Mouse (Mus musculus) embryo, embryonic 11.5 days (tissue): Measurements from ENCODE around the gene Gcgr.
A peak's percentile ranks its signal among the peaks of the same experiment; 100 is the strongest.
"Not testable (repeated sequence)": the region's sequence is repeated elsewhere in the genome, so short reads cannot be mapped to it uniquely, and the experiment has no call there.

ENCODE experiments used
- DNase-seq: peaks from one replicate; pipeline ENCODE4 v3.0.0-alpha.2; 2012; ENCODE audit warnings: low read depth, low spot score

Gcgr gene

GRCm38 (mm10) chr11:120571754-120572416 is 41.4 kb downstream of the Gcgr start:
- DNase-seq, result no peak

DNA sequence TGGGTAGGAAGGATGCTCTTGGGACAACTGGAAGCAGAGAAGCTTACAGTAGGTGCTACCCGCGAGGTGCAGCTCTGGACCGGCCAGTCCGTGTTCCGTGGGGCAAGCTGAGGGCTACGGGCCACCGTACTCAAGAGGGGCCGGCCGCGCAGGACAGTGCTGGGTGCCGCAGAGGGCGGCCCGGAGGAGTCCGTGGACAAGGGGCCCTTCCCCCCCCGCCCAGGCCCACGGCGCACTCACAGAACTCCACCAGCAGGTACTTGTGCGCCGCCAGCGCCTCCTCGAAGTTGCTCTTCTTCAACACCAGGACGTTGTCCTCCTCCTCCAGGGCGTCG is 41.9 kb downstream of the Gcgr start:
- no peak for DNase-seq

DNA sequence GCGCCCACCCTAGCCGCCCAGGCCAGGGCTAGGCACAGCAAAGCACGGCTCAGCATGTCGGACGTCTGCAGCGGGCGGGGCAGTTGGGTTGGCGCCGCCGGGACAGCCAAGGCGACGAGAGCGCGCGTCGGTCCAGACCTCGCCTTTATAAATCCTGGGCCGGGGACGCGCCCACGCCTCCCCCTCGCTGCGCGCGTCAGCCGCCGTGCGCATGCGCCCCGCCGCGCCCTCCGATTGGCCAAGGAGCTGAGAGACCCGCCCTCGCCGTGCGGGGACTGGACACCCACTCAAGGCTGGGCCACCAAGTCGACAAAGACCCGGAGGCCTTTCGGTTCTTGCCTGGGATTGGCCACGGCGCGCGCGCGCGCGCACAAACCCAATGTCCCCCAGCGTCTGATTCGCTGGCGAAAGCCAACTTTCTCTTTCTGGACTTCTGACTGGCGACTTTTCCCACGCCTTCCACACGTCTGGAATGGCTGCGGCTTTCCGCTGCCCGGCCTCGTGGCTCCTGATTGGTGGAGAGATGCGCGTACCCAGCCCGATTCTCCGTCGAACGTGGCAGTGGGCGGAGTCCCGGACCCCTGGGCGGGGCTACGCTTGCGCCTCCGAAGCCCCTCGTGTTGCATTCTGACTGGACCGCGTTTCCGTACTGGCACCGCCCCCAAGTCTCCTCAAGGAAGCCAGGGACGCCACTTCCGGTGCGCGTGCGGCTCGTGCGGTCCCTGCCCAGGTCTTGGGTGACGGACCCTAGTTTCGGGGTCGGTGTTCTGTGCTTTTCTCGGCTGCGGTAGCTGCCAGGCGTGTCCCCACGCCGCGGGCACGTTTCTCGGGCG is 42.5 kb downstream of the Gcgr start, which contains the start of gene P4hb:
TSS of gene P4hb (minus strand) at position 502 of the 833 bp plus-strand sequence.
- peak; percentile 99 for DNase-seq

GRCm38 (mm10) chr11:120573585-120574277 is 43.2 kb downstream of the Gcgr start:
- no peak for DNase-seq

GRCm38 (mm10) chr11:120574278-120574600 is 43.7 kb downstream of the Gcgr start:
- DNase-seq, result no peak

GRCm38 (mm10) chr11:120575046-120575445 is 44.5 kb downstream of the Gcgr start:
- DNase-seq, result no peak

DNA sequence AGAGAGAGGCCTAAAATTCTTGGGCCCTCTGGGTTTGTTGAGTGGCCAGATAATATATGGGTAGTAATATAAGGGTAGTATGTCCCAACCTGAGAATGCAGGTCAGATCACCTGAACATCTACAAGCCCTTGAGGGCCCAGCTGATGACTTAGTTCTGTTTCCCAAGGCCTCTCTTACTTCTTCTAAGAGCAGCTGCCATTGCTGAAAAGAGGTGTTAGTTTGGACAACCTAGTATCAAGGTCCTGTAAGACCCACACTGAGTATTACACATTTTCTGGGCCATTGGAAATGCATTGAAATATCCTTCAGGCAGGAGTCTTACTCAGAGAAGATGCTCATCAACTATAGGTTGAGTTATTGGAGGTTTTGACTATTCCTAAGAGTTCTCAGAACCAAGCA is 45.4 kb downstream of the Gcgr start:
- no peak for DNase-seq

DNA sequence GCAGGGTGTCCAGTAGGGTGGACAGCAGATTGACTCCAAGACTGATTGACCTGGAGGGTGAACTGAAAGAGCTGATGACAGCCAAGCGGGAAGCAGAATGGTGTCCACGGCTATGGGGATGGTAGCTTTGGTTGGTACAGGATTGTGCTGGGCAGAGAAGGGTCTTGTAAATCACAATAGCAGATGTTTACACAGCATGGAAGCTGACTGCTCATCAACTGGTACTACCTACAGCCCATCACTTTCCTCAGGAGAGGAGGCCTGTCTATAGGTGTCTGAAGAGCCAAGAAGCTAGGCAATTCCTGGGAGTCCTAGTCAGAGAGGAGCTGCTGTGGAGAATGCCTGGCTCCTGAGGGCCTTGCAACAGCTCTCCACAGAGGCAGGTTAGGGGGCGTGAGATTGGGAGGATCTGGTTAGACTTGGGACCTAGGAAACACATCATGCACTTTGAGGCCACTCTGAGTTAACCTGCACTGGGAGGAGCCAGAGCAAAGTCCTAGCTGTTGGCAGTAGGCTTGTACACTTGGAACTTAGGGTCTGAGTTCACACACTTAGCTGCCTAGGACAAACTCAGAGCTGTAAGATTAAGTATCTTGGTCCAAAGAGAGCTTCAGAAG is 46.0 kb downstream of the Gcgr start:
- no peak for DNase-seq

DNA sequence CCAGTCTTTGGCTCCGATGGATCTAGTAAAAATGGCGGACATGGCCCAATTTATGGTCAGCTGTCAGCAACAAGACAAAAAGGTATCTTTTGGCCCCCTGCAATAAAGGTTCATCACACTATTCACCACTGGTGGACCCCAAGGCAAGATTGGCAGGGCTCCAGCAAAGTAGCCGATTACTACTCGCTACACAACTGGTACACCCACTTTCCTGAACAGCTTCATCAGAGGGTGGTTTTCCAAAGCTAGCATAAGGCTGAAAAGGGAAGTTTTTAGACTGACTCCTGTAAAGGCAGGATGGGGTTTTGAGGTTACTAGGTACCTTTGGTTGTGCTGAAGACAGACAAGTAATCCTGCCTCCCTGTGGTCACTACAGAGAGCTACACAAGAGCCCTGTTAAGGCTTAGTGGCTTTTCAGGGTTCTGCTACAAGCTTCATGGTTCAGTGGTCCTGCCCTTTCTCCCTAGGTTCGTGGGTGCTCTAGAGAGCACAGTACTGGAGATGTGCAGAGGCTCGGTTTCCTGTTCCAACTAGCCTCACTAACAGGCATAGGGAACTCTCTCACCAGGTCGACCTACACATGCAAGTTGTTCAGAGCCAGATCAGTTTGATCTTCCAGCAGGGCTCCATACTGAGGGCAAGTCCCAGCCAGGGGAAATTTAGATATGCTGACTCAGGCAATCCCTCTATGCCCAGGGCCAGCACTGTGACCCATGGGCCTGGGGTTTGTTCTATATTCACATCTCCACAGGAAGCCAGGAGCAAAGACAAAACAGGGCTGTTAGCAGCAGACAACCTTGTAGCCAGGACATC is 46.9 kb downstream of the Gcgr start:
- no peak for DNase-seq

GRCm38 (mm10) chr11:120578024-120578693 is 47.7 kb downstream of the Gcgr start:
- no peak for DNase-seq

DNA sequence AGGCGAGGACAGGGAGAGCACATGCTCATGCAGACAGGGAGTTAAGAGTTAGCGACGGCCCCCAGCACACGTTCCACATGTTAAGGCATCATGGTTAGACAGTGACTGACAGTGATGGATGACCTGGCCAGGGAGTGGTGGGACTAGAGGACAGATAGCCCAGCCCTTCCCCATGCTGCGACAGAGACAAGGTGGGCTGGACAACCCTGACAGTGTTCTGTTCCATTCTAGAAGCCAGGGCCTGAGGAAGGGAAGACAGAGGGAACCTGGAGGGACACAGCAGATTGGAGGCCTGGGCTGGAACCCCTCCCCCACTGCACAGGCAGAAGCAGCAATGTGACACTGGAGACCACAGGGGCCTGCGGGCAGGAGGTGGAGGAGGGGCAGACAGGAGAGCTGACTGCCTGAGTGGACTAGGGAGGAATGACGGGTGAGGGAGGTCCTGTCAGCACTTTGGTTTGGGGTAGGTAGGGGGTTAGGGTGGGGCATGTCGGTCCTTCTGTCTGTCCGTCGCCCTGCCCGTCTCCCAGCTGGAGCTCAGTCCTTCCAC is 48.3 kb downstream of the Gcgr start:
- DNase-seq, result no peak

- peak; percentile 64 for DNase-seq
Observed at GRCm38 (mm10) chr11:120579316-120580107, 49.0 kb downstream of the Gcgr start.

- no peak for DNase-seq
Observed at GRCm38 (mm10) chr11:120580190-120580589, 49.7 kb downstream of the Gcgr start.

DNA sequence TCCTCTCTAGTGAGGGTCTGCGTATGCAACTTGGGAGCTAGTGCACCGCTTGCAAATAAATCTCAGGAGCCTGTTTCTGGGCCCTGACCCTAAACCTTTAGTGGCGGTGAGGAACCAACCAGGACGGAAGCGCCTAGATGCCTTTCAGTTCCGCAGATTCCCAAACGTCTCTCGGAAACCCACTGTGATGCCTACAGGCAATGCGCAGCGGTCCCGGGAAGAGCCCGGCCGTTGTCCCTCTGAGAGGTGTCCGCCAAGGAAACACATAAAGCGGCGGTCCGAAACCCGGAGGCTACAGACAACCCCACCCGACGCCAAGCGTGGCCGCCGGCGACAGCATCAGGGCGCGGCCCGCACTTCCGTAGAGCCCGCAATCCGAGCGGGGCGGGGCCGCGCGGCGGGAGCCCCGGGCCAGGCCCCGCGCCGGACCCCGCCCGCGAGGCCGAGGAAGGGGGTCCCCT is 50.4 kb downstream of the Gcgr start:
- DNase-seq, result no peak

DNA sequence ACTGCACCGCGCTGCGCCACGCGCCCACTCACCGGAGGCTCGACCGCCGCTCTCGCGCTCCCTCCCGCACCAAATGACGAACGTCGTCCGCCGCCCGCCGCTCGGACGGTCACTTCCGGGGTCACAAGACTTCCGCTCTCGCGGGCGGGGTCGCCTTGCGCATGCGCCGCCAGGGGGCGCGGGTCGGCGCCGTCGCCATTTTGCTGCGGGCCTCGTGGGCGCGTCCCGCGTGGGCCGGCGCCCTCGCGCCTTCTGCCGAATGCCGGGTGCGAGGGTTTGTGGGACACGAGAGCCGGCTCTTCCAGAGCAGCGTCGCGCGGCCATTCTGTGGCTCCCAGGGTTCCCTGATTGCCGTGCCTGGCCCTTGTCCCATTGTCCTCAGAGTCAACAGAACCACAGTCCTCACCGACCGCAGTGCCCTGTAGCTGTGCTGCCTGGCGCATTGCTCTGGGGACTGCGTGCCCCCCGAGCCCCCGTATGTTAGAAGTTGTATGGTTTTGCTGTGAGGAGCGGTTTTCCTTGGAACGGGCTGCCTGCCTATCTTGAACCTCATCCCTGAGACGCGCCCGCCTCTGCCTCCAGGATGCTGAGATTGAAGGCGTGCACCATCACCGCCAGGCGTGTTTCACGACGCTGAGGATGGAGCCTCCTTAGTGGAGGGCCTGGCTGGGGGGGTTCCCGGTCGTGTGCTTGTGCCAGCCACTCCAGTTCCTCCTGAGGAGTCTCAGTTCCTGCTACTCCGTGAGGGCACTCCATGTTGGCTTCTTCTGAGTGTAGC is 51.2 kb downstream of the Gcgr start, which contains the start of gene Arhgdia:
TSS of gene Arhgdia (minus strand) at position 135 of the 778 bp plus-strand sequence.
- peak; percentile 79 for DNase-seq

DNA sequence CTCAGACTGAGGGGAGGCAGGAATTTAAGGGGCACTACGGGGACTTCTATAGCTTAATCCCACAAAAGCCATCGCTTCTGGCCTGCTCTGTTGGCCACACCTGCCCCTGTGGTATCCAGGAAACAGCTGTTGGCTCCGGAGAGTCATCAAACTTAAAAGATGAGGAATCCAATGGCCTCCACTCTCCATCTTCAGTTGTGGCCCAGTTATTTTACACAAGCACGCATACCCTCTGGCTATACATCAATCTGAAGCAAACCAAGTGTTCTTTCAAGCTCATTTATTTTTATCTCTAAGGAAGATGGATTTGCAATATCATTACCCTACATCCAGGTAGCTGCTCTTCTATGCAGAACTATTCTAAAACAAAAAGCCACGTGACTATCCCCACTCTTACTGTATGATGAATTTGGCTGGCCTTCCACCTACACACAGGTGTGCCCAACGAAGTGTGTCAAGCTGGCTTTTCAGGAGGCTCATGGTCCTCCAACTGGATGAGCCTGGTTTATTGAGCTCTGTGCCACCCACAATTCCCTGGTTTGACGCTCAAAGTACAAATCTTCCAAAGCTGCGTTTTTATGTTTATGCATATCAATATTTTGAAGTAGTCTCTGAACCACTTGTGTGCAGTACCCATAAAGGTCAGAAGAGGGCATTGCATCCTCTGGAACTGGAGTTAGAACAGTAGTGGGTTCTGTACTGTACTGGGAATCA is 51.9 kb downstream of the Gcgr start:
- no peak for DNase-seq

GRCm38 (mm10) chr11:120582982-120583293 is 52.4 kb downstream of the Gcgr start:
- DNase-seq, result not testable (repeated sequence)

DNA sequence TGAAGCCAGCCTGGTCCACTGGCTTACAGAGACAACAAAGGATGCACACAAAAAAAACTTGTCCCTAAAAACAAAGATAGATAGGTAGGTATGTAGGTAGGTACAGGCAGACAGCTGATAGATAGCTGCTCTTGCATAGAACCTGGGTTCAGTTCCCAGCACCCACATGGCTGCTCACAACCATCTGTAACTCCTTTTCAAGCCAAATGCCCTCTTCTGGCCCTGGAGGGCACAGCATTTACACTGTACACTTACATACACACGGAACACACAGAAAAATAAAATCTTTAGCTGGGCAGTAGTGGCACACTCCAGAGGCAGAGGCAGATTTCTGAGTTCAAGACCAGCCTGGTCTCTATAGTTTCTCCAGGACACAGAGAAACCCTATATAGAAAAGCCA is 53.4 kb downstream of the Gcgr start:
- DNase-seq, result no peak
